Mouse (Mus musculus) ES-Bruce4 (cell line): ENCODE data around the gene Tmem132b. TPM values are rescaled to one million over a fixed set of nuclear protein-coding genes. Genes with fewer than 3 reads are reported as not detected.

ENCODE experiments used
- H3K27ac ChIP-seq: 2 replicates; pipeline ENCODE4 v1.5.1; 2012; ENCODE audit warnings: low read length, inconsistent platforms; ENCODE audit not compliant: insufficient read depth
- H3K27me3 ChIP-seq: 2 replicates; pipeline ENCODE4 v1.6.1; 2012; ENCODE audit warnings: mild to moderate bottlenecking, low read length, inconsistent platforms; ENCODE audit not compliant: control insufficient read depth, poor library complexity, insufficient read depth, severe bottlenecking
- H3K36me3 ChIP-seq: 2 replicates; pipeline ENCODE4 v1.6.1; 2012; ENCODE audit warnings: inconsistent platforms, mild to moderate bottlenecking, low read length, moderate library complexity; ENCODE audit not compliant: control insufficient read depth, poor library complexity, insufficient read depth, severe bottlenecking
- H3K4me1 ChIP-seq: one replicate; pipeline ENCODE4 v1.8.1; 2011; ENCODE audit warnings: low read length; ENCODE audit not compliant: control insufficient read depth, insufficient read depth
- H3K4me3 ChIP-seq: 2 replicates; pipeline ENCODE4 v1.5.1; 2011; ENCODE audit warnings: low read depth, mild to moderate bottlenecking, low read length
- H3K9ac ChIP-seq: 2 replicates; pipeline ENCODE4 v1.6.1; 2012; ENCODE audit warnings: low read depth, mild to moderate bottlenecking, inconsistent platforms; ENCODE audit not compliant: poor library complexity, severe bottlenecking
- H3K9me3 ChIP-seq: replicated peaks from 2 replicates; pipeline ENCODE4 v1.6.1; 2012; ENCODE audit warnings: mild to moderate bottlenecking, low read length, inconsistent platforms; ENCODE audit not compliant: control insufficient read depth, poor library complexity, insufficient read depth, severe bottlenecking
- CTCF ChIP-seq: IDR thresholded peaks from one replicate; pipeline ENCODE4 v1.8.1; 2011; ENCODE audit warnings: low read depth, low read length
- EP300 ChIP-seq: IDR thresholded peaks from 2 replicates; pipeline ENCODE4 v1.6.1; 2011; ENCODE audit warnings: low read depth, low read length; ENCODE audit not compliant: insufficient read depth
- POLR2A ChIP-seq: IDR thresholded peaks from one replicate; pipeline ENCODE4 v1.8.1; 2011; ENCODE audit warnings: low read length; ENCODE audit not compliant: insufficient read depth
- polyA plus RNA-seq: library from polyadenylated mRNA; stranded (reverse); fragments of >200 nt; gene quantifications from 2 replicates; pipeline ENCODE4 v1.2.4, GENCODE M21; 2011; ENCODE audit warnings: low read depth; ENCODE audit not compliant: missing spikeins, insufficient read depth, insufficient read length

Tmem132b gene
- polyA plus RNA-seq, 1 experiment = 0.15 TPM

DNA sequence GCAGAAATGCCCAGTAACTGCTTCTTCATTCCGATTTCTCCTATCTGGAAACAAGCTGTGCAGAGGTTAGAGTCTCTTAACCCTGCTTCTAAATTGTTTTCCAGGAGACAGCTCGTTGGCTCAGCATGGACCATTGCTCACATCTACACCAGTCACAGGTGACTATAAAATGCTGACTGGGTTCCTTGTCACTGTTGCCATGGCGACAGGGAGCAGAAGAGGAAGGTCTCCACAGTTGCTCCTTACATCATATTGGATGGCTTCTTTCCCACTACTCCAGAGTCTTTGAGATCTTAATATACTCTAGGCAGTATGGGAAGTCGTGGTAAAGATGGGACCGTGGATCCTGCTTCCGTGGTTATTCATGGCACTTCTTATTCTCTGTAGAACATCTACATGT is 211.9 kb downstream of the Tmem132b start:
- Histone ChIP-seq H3K27ac (no peak overlapping the region), H3K4me3 (no peak overlapping the region), H3K27me3 (no peaks in the 10 kb centered on the region), H3K9ac (no peak overlapping the region), H3K4me1 (no peaks in the 10 kb centered on the region), H3K36me3 (no peaks in the 10 kb centered on the region), H3K9me3 (no peaks in the 10 kb centered on the region)
- TF ChIP-seq EP300 (no peak), POLR2A (no peak), CTCF (no peak)

- H3K4me1 ChIP-seq = no peaks in the 10 kb centered on the region
- H3K9me3 ChIP-seq = no peaks in the 10 kb centered on the region
- H3K27ac ChIP-seq = no peak overlapping the region
- TF ChIP-seq CTCF (peak; percentile 44), POLR2A (no peak)
- H3K27me3 ChIP-seq = no peaks in the 10 kb centered on the region
- H3K4me3 ChIP-seq = no peak overlapping the region
- no peaks in the 10 kb centered on the region for H3K36me3 ChIP-seq
- H3K9ac ChIP-seq = no peak overlapping the region
These were observed 214.2 kb downstream of the Tmem132b start for GRCm38 (mm10) chr5:125745727-125746126.

DNA sequence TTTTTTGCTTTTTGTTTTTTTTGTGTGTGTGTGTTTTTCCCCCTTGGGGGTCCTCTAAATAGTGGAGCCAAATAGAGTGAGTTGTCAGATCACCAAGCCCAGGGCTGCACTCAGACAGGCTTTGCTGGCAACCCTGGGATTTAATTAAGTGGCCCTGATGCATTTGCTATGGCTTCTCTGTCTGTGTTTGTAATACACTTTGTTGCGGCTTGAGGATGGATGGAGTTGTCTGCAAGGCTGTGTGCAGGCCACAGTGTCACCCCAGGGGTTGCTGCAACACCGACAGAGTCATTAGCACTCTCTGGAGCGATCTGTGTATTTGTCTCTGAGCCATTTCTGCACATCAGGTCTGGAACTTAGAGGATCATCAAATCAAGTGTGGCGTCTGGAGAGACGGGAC is 219.9 kb downstream of the Tmem132b start:
- Histone ChIP-seq H3K36me3 (no peaks in the 10 kb centered on the region), H3K9me3 (no peaks in the 10 kb centered on the region), H3K9ac (no peak overlapping the region), H3K27ac (no peak overlapping the region), H3K27me3 (no peaks in the 10 kb centered on the region), H3K4me3 (no peak overlapping the region), H3K4me1 (no peaks in the 10 kb centered on the region)
- TF ChIP-seq POLR2A (no peak), EP300 (no peak), CTCF (no peak)

GRCm38 (mm10) chr5:125752546-125752945 is 221.0 kb downstream of the Tmem132b start:
- H3K4me3 ChIP-seq = no peak overlapping the region
- H3K9me3 ChIP-seq = no peaks in the 10 kb centered on the region
- H3K36me3 ChIP-seq = no peaks in the 10 kb centered on the region
- no peaks in the 10 kb centered on the region for H3K27me3 ChIP-seq
- no peak overlapping the region for H3K27ac ChIP-seq
- no peak overlapping the region for H3K9ac ChIP-seq
- H3K4me1 ChIP-seq = no peaks in the 10 kb centered on the region
- no peak for TF ChIP-seq POLR2A

DNA sequence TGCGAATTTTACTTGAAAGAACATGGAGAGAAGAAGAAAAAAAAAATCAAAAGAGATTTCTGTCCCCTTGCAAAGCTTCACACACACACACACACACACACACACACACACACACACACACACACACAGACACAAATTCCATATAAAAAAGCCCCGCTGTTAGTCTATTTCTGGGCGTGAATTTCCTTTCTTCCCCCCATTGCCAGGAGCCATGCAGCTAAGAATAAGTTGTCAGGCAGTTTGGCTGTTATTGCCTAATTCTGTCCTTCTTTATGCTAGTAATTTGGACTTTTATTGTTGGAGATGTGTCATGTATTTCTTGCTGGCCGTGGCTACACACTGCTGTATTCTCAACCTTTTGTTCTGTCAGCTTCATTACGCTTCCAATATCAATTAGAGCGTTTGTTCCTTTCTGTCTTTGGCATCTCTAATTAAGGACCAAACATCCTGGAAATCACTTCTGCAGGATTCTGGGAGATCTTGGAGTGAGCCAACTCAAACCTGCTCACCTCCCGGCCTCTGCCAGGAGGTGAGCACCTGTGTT is 225.5 kb downstream of the Tmem132b start:
- H3K27ac ChIP-seq = no peak overlapping the region
- H3K27me3 ChIP-seq = no peaks in the 10 kb centered on the region
- no peaks in the 10 kb centered on the region for H3K36me3 ChIP-seq
- H3K4me3 ChIP-seq = no peak overlapping the region
- H3K9me3 ChIP-seq = no peaks in the 10 kb centered on the region
- H3K4me1 ChIP-seq = no peaks in the 10 kb centered on the region
- TF ChIP-seq CTCF = no peak
- H3K9ac ChIP-seq = no peak overlapping the region

DNA sequence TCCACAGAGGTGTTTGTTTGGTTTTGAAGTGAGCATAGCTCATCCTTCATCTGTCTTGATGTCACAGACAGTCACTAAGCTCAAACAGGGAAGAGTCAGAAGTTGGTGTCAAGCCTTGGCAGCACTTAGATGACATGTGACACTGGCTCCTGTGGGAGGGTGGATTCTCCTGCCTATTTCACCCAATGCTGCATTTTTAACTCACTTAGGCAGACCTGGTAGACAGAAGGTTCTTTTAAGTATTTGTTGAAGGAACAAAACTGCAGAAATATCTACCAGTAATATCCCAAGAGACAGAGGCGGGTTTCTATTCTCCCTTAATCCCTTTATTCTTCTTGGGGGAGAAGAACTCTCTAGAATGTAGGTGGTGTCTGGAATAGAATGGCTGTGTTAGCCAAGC is 226.9 kb downstream of the Tmem132b start:
- TF ChIP-seq EP300 (no peak), POLR2A (no peak), CTCF (no peak)
- H3K9me3 ChIP-seq = no peaks in the 10 kb centered on the region
- no peak overlapping the region for H3K9ac ChIP-seq
- H3K27ac ChIP-seq = no peak overlapping the region
- no peaks in the 10 kb centered on the region for H3K4me1 ChIP-seq
- H3K27me3 ChIP-seq = no peaks in the 10 kb centered on the region
- H3K4me3 ChIP-seq = no peak overlapping the region
- no peaks in the 10 kb centered on the region for H3K36me3 ChIP-seq
